Mouse (Mus musculus): ENCODE results near the gene Il10rb.

Il10rb gene

GRCm38 (mm10) chr16:91452363-91452896 is 46.5 kb downstream of the Il10rb start:
- DNase-seq = no peak

GRCm38 (mm10) chr16:91455868-91456267 is 49.9 kb downstream of the Il10rb start:
- no peak for DNase-seq

GRCm38 (mm10) chr16:91458301-91458746 is 52.4 kb downstream of the Il10rb start:
- no peak for DNase-seq

GRCm38 (mm10) chr16:91458976-91459375 is 53.0 kb downstream of the Il10rb start:
- DNase-seq = peak; percentile 61

- no peak for DNase-seq
These were observed 53.4 kb downstream of the Il10rb start for GRCm38 (mm10) chr16:91459396-91459795.

GRCm38 (mm10) chr16:91459841-91460370 is 53.9 kb downstream of the Il10rb start:
- DNase-seq = peak; percentile 38

GRCm38 (mm10) chr16:91461066-91461638 is 55.2 kb downstream of the Il10rb start:
- peak; percentile 52 for DNase-seq

- DNase-seq = peak; percentile 71
These were observed 55.8 kb downstream of the Il10rb start for GRCm38 (mm10) chr16:91461773-91462181.

- peak; percentile 55 for DNase-seq
These were observed 56.7 kb downstream of the Il10rb start for GRCm38 (mm10) chr16:91462644-91463043.

GRCm38 (mm10) chr16:91463400-91463799 is 57.4 kb downstream of the Il10rb start:
- no peak for DNase-seq

- DNase-seq = no peak
These were observed 58.0 kb downstream of the Il10rb start for GRCm38 (mm10) chr16:91463836-91464400.

GRCm38 (mm10) chr16:91464594-91465504 is 58.9 kb downstream of the Il10rb start:
- peak; percentile 94 for DNase-seq

- DNase-seq = no peak
These were observed 59.7 kb downstream of the Il10rb start for GRCm38 (mm10) chr16:91465505-91466240.

GRCm38 (mm10) chr16:91466566-91466965 is 60.6 kb downstream of the Il10rb start:
- DNase-seq = peak; percentile 75

- DNase-seq = no peak
These were observed 64.5 kb downstream of the Il10rb start for GRCm38 (mm10) chr16:91470470-91470869.

GRCm38 (mm10) chr16:91471481-91471880 is 65.5 kb downstream of the Il10rb start:
- no peak for DNase-seq
